Mouse (Mus musculus): ENCODE results near the gene Crmp1.

The Crmp1 gene

DNA sequence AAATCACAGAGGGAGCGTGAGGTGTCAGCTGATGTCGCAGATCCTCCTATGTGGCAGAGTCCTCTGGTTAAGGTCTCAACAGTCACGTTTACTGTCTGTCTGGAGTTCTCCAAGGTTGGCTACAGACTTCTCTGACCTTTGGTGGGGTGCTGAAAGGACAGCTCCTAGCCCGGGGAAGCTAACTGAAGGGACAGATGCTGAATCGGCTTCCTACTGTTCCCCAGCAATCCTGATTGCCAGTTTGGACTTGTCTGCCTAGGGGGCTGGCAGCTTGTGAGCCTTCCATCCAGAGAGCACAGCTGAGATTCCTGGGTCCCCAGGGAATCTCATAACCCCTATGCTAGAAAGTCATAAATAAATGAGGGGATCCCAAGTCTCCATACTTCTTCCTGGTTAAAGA, 1.2 kb upstream of the Crmp1 start:
- peak; percentile 74 for DNase-seq (ENCODE audit: low read depth, low spot score)

DNA sequence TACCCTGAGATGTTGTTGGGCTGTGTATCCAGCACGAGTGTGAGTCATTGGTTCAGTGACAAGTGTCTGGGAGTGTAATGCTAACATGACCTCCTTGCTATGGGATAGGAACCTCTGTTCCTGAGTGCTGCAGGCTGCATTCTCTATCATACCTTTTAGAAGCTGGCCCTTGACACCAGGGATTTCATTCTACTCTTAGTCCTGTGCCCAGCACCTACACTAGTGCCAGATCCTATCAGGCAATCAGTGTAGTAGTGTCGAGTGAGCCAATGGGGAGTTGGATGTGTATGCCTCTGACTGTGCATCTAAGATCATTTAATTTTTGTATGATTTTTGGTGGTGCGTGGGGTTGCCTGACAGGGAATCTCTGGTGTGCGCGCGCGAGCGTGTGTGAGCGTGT, 516 bp upstream of the Crmp1 start:
- no peak for DNase-seq (ENCODE audit: low read depth, low spot score)

DNA sequence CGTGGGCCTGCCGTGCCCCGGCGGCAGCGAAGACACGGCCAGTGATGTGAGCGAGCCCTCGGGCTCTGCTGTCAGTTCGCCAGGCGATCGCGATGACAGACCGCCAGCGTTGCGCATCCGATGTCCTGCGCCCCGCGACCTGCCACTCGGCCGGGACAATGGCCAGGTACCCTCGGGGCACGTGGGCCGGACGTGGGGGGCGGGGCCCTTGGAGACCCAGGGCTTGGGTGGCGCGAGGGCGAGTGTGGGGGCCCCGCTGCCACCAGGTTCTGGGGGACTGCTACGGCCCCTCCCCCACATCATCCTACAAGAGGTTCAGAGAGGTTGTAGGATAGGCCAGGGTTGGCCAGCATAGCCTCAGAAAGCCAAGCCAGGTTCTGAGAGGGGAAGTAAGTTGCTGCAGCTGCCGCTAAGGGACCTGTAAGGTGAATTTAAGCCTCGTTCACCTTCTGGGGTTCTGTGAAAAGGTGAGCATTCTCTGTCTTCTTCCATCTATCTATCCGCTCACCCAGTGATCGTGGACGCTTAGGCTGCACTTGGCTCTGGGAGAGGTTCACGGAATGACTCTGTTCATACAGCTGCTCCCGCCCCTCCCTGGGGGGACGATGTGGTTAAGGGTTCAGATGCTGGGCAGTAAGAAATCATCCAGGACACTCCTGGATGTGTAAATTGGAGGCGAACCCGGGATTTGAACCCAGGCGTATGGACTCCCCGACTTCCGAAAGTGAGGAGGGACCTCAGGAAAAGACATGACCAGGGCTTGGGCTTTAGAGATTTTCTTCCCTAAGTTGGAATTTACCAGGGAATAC, 824 bp downstream of the Crmp1 start:
- DNase-seq (ENCODE audit: low read depth, low spot score) = no peak

DNA sequence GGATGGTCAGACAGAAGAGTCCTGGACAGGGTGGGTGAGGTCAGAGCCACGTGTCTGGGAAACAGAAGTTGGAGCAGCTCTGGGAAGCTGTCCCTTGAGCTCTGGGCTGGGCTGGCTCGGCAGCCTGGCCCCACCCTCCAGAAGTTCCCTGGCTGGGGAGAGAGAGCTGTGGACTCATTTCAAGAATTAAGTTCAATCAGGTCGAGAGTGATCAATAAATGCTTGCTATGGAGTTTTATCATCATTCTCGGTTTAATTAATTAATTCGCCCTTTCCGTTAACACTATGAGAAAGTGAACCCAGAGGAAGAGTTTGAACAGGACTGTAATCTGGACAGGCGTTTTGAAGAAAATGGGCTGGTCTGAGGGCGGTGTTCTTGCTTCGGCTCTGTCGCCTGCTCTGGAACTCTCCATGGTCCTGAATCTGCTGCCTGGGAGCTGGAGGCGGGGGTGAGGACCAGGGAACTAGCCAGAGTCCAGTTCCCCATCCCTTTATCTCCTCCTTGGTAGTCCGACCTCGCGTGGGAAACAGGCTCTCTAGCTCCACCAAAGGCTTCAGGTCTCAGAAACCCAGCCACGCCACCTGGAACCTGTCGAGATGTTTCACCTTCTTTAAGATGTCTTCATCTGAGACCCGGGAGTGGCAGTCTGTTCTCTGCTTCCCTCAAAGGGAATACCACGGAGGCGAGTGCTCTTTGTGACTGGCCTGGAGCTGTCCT, 1.6 kb downstream of the Crmp1 start:
- peak; percentile 81 for DNase-seq (ENCODE audit: low read depth, low spot score)

DNA sequence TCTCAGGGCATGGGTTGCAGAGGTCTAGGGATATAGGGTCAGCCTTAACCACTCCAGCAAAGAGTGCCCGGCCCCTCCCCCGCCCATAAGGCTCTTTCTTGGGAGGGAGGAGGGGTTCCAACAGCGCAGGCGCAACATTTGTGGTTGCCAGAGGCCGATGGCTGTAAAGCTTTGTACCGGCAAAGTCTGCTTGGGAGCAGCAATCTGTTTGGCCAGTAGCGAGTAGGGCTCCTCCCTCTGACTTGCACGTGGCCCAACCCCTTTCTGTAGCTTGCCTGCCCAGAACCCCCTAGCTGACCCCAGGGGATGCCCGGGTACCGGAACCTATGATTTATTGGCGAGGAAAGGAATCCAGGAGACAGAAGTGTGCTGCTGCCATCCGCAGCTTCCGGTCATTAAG, 2.4 kb downstream of the Crmp1 start:
- DNase-seq (ENCODE audit: low read depth, low spot score) = no peak

DNA sequence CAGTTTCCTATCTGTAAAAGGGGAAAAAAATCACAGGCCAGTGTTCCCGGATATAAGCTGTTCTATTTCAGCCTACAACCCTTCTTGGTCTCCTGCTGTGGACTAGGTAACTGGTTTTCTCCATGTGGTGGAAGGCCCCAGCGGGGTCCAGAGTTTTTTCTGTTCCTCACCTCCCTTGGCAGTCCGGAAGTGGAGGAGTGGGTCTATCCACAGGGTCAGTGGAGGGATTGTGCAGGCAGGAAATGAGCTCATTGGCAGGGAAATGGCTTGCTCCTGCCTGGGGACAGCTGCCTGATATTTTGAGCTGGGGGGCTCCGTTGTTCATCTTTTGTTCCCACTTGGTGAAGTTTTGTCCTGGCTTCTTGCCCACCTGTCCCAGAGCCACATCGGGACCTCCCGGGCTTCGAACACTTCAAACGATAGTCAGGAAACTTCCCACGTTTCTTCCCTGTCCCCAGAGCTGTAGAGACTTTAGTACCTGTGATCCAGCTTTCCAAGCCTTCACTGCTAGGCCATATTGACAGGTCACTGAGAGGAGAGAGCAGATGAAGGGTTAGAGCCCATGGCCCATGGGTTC, 3.0 kb downstream of the Crmp1 start:
- no peak for DNase-seq (ENCODE audit: low read depth, low spot score)

DNA sequence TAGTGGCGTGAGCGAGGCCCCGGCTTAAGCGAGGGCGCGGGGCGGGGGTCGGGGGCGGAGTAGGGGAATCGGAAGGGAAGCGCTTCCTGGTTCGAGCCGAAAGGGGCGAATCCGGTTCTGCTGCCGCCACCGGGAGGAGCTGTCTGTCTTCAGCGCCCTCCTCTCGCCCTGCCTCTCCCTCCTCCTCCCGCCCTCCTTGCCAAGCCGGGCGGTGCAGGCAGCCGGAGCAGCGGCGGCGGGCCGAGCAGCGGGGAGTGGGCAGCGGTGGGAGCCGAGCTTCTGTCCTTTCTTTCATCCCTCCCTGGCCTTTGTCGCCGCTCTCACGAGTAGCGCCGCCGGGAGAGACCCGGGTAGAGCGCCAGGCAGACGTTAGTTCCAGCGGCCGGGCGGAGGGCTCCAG, 3.9 kb downstream of the Crmp1 start:
- peak; percentile 70 for DNase-seq (ENCODE audit: low read depth, low spot score)

DNA sequence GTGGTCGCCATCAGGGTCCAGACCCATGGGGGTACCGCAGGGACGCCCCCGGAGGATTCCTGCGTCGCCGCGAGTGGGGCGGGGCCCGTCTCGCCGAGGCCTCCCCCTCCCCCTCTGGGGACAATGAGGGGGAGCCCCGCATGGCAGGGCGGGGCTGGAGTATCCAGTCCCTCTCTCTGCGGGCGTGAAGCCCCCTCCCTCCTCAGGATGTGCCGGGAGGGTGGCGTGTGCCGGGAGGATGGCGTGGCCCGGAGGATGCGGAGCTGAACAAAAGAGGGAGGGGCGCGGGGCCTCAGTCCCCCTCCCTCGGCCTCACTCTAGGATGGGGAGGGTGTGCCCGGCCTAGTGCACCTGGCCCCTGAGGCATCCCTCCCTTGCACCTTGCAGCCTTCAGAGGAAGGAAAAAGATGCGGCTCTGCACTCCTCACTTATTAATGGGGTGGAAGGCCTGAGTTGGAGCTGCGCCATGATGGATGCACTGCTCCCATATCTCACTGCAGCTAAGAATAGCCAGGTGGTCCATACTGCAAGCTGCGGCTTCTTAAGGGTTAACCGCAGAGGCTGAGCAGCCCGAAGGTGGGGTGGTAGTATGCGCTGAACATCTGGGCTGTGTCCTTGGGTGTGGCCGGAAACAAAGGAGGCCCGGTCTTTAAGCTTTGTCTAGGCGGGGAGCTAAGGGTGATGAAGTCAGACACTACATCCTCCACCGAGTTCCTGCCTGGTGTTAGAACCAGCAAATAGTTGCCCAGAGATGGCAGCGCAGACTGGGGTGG, 4.6 kb downstream of the Crmp1 start:
- peak; percentile 73 for DNase-seq (ENCODE audit: low read depth, low spot score)

DNA sequence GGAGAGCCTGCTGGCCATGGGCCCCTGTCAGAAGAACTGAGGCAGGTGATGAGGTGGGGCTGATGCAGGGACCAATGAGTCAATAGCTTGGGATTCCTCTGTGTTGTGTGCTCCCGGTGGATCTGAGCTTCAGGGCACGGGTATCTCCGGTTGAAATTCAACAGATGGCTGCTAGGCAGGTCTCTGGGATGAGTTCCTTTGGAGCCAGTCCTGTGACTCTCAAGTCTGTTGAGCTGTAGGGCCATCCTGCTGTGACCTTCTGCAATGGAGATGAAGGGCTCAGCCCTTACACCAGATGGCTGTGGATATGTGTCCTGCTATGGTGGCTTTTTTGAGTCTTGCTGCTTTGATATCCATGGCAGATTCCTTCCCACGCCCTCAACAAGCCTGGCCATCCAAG, 5.7 kb downstream of the Crmp1 start:
- DNase-seq (ENCODE audit: low read depth, low spot score) = no peak

DNA sequence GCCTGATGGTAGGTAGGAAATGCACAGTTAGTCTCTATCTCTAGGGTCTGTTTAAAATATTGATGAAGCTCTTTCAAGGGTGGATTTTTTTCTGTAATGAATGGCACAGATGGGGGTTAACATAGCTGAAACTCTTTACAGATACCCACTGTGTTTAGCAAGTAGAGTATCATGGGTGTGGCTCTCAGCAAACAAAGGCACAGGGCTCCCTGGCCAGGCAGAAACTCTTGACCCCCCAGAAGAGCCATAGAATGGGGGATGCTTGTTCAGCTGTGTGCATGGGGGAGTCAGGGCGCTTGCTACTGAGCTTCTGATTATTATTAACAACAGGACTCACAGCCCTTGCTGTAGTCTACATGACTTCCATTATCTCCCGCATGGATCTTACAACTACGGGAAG, 7.1 kb downstream of the Crmp1 start:
- no peak for DNase-seq (ENCODE audit: low read depth, low spot score)

DNA sequence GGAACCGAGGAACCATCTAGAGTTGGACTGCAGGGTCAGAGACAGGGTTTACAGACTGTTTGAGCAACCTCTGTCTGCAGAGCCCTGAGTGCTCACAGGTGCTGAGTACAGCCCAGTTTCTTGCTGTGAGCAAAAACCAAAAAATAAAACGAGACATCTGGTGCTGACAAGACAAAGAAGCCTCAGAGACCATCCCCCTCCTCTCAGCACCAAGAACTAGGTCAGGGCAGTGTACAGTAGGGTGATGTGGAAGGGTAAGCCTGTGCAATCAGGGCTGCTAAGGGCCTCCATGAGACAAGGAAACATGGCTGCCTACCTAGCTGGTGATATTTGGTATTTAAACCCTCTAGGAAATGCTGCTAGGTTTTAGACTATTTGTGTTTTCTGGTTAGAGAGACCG, 9.9 kb downstream of the Crmp1 start:
- DNase-seq (ENCODE audit: low read depth, low spot score) = no peak

DNA sequence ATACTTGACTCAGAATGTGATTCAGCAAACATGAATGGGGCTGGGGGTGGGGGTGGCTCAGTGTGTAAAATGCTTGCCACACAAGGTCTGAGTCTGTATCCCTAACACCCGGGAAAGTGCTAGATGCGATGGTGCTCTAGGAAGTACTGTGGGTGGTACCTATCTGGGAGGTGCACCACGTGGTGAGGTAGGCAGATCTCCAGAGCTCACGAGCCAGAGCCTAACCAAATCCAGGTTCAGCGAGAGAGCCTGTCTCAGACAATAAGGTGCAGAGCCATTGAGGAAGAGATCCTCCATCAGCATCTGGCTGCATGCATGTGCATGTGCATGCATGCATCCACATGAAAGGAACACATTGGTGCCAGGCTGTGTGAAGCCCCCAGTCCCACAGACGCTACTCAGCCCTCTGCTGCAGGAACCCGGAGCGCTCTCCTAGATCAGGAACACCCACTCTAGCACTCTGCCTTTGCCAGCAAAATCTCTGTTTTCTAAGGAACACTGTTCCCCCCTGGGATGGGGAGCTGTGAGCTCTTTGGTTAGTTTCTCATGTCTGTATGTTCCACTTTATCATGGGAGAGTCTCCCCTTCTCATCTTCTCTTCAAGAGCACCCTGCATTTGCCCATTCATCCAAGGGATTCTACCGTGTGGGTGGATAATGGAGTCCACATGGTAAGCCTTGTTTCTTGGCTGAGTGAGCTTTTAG, 10.5 kb downstream of the Crmp1 start:
- DNase-seq (ENCODE audit: low read depth, low spot score) = no peak

DNA sequence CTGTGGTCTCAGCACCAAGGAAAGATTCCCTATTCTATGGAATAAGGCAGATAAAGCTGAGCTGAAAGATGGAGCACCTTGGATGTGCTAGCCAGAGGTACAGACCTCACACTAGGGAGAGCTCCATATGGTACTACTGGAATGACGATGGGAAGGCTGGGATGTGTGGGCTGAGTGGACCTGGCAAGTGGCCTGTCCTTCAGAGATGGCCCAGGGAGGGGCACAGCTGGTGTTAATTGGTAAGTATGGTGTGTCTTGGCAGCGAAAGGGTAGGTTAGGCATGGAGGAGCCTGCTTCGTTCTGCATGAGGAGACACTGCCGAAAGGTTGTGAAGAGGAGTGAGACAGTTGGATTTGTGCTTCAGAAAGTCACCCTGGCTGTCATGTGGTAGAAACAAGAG, 12.8 kb downstream of the Crmp1 start:
- no peak for DNase-seq (ENCODE audit: low read depth, low spot score)

DNA sequence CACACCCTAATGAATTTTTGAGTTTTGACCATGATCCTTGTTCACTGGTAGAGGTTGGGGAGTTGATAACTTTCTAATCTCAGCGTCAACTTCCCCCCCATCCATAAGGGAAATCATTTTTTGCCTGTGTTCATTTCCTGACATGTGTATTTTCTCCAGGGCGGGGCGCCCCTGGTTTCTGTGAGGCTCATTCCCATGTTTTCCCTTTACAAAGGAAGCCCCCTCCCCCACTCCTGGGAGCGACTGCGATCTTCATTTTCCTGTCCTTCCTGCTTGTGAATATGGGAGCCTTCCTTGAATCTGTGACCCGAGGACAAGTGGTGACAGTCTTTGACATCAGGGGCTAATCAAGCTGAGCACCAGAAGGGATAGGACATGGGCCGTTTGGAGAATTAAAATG, 15.1 kb downstream of the Crmp1 start:
- no peak for DNase-seq (ENCODE audit: low read depth, low spot score)

DNA sequence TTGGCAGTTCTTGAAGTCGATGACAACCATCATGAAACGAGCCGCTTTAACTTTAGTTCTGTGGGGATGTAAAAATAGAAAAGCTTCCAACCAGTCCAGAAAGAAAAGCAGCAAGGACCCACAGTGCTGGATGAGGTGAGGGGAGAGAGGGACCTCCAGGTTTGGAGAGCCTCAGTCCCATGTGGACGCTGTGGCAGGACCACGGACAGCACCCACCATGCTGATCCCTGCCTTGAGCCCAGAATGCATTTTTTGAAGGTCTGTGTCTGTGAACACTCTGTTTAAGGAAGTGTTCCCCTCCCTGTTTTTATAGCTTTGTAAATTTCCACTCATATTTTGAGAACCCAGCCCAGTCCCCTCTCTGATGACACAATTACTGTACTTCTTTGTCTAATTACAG, 15.5 kb downstream of the Crmp1 start:
- peak; percentile 52 for DNase-seq (ENCODE audit: low read depth, low spot score)

DNA sequence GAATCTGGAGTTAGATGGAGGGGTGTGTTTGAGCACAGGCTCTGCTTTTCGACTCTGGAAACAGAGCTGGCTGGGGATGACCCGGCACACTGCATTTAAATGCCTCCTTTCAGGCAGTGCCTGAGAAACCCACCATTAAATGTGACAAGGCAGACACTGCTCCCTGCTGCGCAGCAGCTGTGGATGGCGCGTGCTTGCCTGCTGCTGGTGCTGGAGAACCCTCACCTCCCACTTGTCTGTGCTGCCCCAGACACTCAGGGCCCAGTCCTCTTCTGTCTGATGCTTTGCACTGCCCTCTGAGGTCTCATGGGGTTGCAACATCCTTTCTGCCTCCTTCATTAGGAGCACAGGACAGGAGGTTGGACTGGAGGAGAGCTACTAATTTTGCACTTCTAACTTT, 20.0 kb downstream of the Crmp1 start:
- DNase-seq (ENCODE audit: low read depth, low spot score) = no peak

DNA sequence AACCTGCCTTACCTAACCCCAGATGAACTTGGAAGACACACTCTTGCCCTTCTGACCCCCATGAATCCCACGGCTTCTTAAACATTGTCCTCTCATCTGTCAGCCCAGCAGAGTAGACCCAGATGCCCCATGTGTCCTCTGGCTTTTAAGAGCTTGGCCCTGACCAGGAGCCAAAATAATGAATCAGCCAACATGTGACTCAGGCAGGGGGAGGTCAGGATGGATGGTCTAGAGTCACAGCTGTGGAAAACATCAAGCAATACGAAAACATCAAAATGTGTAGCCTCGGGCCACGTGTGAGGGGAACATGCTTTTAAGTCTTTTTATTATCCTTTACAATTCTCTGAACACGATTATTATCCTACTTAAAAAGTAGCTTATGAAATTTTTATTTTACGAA, 22.1 kb downstream of the Crmp1 start:
- DNase-seq (ENCODE audit: low read depth, low spot score) = no peak

DNA sequence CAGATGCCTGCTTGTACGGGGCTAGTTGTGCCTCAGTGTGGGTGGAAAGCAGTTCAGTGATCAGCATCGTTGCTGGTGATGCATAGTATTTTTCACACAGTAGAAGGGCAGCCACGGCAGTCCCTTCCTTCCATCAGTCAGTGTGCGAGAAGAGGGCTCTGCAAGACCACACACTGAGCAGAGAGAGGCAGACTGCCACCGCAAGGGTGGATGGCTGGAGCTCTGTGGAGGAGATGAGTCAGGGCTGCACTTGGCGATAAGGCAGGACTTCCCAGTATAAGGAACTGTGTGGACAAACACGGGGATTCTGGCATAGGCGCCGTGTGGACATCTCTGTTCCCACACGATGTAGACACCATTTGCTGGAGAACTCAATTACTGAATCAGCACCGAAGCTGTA, 39.3 kb downstream of the Crmp1 start:
- DNase-seq (ENCODE audit: low read depth, low spot score) = no peak

DNA sequence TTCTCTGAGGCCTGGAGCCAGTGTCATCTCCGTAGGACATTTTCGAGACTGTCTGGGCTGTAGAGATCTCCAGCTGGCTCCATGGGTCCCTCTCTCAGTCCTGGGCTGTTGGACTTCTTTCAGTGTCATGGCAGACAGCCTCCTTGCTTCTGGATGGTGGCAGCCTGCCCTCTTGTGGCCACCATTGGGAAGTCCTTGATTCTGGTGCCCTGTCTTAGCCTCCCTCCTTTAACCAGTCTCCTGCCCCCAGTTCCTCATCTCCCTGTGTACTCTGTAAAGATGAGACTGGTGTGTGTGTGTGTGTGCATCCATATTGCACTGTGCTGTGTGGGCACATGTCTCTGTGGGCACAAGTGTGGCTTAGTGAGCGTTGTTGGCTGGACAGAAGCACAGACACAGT, 46.6 kb downstream of the Crmp1 start:
- DNase-seq (ENCODE audit: low read depth, low spot score) = peak; percentile 70

DNA sequence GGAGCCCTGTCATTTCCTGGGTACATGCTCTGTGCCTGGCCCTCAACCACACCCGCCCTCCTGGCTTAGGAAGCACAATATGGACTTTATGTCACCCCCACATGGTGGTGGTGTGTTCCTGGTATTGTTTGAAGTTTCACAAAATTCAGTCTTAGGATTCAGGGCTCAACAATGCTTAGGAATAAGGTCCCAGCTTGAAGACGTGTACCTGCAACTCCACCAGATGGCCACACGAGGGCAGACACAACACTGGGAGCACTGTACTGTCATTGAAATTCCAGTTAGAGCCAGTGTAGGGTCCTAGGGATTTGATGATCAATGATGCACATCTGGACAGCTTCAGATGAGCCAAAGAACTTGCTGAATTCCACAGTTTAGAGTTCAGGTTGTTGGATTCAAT, 47.5 kb downstream of the Crmp1 start:
- peak; percentile 67 for DNase-seq (ENCODE audit: low read depth, low spot score)

DNA sequence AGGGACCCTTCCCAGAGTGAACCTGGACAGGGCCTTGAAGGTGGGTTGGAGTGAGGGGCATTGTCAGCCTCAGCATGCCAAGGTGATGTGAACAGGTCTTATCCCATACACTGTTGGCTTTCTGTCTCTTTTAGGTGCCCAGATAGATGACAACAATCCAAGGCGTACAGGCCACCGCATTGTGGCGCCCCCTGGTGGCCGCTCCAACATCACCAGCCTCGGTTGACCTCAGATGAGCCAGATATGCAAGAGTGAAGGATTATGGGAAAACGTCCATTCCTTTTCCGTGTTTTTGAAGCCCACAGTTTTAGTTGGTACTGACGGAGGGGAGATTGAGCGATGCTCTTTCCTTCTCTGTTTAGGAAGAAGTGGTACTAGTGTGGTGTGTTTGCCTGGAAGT, 49.2 kb downstream of the Crmp1 start:
- peak; percentile 59 for DNase-seq (ENCODE audit: low read depth, low spot score)

DNA sequence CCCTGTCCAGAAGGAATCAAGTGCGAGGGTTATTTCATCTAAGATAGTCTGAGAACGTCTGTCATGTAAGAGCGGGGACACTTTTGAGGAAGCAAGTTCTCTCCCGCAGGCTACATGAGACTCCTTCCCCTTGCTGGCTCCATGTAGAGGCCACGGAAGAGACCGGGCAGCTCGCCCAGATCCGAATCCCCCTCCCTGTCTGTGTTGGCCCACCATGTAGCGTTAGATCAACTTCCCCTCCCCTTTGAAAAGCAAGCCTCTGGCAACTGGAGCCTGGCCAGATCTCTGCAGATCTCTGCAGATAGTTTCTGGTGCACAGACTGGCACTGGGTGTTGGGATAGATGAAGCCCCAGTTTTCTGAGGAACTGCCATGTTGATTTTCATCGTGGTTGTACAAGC, 55.0 kb downstream of the Crmp1 start:
- DNase-seq (ENCODE audit: low read depth, low spot score) = no peak
